Mouse (Mus musculus) lung, postnatal 0 days (tissue): ENCODE measurements around the gene Cenpl.

ENCODE experiments used
- CTCF ChIP-seq: IDR thresholded peaks from 2 replicates; pipeline ENCODE4 v1.5.1; 2016; ENCODE audit warnings: antibody characterized with exemption, mild to moderate bottlenecking
- EP300 ChIP-seq: IDR thresholded peaks from 2 replicates; pipeline ENCODE4 v1.6.1; 2016; ENCODE audit warnings: antibody characterized with exemption, mild to moderate bottlenecking, control low read depth

GRCm38 (mm10) chr1:161034435-161035280, 35.9 kb upstream of the Cenpl start, which contains the start of gene Zbtb37:
- TF ChIP-seq CTCF (no peak), EP300 (no peak)
